Mouse (Mus musculus) heart, embryonic 13.5 days (tissue): Measurements from ENCODE around the gene Mcub. TPM values are rescaled to one million over a fixed set of nuclear protein-coding genes. Genes with fewer than 3 reads are reported as not detected.
A peak's percentile ranks its signal among the peaks of the same experiment; 100 is the strongest.

Experiments used
- ATAC-seq: fragments of 200-750 bp; cut with Nextera tagmentation; 2 replicates; pipeline ENCODE4 v1.8.0; 2017; ENCODE audit warnings: moderate TSS enrichment; ENCODE audit not compliant: insufficient number of reproducible peaks, low FRiP score, low TSS enrichment; ENCODE audit errors: extremely low read depth
- H3K27ac ChIP-seq: fragments of 300-500 bp; sonication (generic); replicated peaks from 2 replicates; pipeline ENCODE4 v1.5.1; 2015; ENCODE audit warnings: moderate library complexity, mild to moderate bottlenecking, inconsistent platforms
- H3K27me3 ChIP-seq: fragments of 300-500 bp; sonication (generic); replicated peaks from 2 replicates; pipeline ENCODE4 v1.6.1; 2015; ENCODE audit warnings: mild to moderate bottlenecking, inconsistent platforms
- H3K36me3 ChIP-seq: fragments of 300-500 bp; sonication (generic); 2 replicates; pipeline ENCODE4 v1.6.1; 2015; ENCODE audit warnings: mild to moderate bottlenecking, inconsistent platforms
- H3K4me1 ChIP-seq: fragments of 300-500 bp; sonication (generic); 2 replicates; pipeline ENCODE4 v1.6.1; 2015; ENCODE audit warnings: inconsistent platforms
- H3K4me2 ChIP-seq: fragments of 300-500 bp; sonication (generic); 2 replicates; pipeline ENCODE4 v1.6.1; 2015; ENCODE audit warnings: inconsistent platforms, mild to moderate bottlenecking, moderate library complexity
- H3K4me3 ChIP-seq: fragments of 300-500 bp; sonication (generic); 2 replicates; pipeline ENCODE4 v1.5.1; 2015; ENCODE audit warnings: moderate library complexity, mild to moderate bottlenecking, inconsistent platforms
- H3K9ac ChIP-seq: fragments of 300-500 bp; sonication (generic); 2 replicates; pipeline ENCODE4 v1.6.1; 2015; ENCODE audit warnings: inconsistent platforms, mild to moderate bottlenecking, moderate library complexity
- H3K9me3 ChIP-seq: fragments of 300-500 bp; sonication (generic); 2 replicates; pipeline ENCODE4 v1.6.1; 2016; ENCODE audit warnings: inconsistent platforms
- WGBS: fragments of 180-500 bp; shearing (Covaris S2); methylation state at CpG from one replicate; pipeline ENCODE4 v1.1.7; 2015; ENCODE audit warnings: mixed read lengths; 5-methylcytosine and 5-hydroxymethylcytosine counted together
- polyA plus RNA-seq: library from polyadenylated mRNA; unstranded; fragments of >200 nt; fragmentation: Nextera tagmentation; extraction: Ambion mirVana; gene quantifications from 2 replicates; pipeline ENCODE4 v1.2.1, GENCODE M21; 2015

Mcub gene
- polyA plus RNA-seq, 1 experiment from 2014 or later: 4.3 TPM

DNA sequence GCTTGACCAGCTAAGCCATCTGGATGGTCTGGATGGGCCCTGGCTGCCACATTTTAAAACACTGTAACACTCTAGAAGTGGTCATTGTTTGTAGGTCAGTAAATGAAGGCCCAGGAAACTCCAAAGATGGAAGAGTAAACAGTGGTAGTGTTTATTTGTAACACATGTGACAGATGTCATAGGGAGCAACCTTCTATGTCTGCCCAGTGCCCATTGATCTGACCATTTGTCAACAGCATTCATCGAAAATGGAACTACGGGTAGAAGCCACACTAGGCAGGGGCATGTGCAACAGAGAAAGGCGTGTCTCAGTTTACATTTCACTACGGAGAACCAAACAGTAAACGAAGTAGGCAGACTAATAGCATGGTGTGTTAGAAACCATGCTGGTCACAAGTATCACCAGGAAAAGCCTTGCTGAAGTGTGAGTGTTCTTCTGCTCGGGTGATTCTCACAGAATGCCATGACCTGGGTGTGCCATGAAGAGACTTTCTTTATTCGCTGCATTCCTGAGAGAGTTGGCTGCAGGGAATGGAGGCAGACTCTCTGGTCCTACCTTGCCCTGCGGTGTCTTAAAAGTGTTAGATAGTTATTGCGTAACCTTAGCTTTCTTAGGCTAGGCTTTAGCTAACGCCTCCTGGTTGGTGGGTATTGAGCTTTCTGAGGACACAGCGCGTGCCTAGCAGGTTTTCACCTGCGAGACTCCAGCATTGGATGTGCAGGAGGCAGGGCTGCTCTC, 82.1 kb downstream of the Mcub start:
- H3K4me2 ChIP-seq: no peak overlapping the region
- no peak overlapping the region for H3K27ac ChIP-seq
- peaks cover 18% of the 10 kb centered on the region for H3K4me1 ChIP-seq
- no peak for ATAC-seq
- no peaks in the 10 kb centered on the region for H3K27me3 ChIP-seq
- H3K9me3 ChIP-seq: no peaks in the 10 kb centered on the region
- WGBS: 80% methylated on average over 13 of the region's 13 CpGs
- H3K36me3 ChIP-seq: peaks cover 32% of the 10 kb centered on the region
- H3K9ac ChIP-seq: no peak overlapping the region
- no peak overlapping the region for H3K4me3 ChIP-seq

DNA sequence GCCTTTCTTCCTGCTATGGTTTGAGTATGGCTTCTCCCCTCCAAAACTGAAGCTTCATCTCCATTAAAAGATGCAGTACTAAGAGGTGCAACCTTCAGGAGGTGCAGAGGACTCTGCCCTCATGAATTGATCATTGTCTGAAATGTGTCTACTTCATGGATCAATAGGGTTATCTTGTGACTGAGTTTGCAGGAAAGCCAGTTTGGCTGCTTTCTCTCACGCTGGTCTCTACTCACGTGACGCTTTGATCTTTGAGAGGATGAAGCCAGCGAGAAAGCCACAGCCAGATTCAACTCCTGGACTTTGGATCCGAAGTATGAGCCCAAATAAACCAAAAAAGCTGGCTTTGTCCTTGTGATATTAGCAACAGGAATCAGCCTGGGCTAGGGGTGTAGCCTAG, 83.6 kb downstream of the Mcub start:
- Histone ChIP-seq H3K27me3 (no peaks in the 10 kb centered on the region), H3K4me2 (no peak overlapping the region), H3K27ac (no peak overlapping the region), H3K9me3 (no peaks in the 10 kb centered on the region), H3K4me1 (peaks cover 24% of the 10 kb centered on the region), H3K36me3 (peaks cover 20% of the 10 kb centered on the region), H3K9ac (no peak overlapping the region), H3K4me3 (no peak overlapping the region)
- ATAC-seq: no peak
- 74% methylated on average over 5 of the region's 5 CpGs for WGBS

DNA sequence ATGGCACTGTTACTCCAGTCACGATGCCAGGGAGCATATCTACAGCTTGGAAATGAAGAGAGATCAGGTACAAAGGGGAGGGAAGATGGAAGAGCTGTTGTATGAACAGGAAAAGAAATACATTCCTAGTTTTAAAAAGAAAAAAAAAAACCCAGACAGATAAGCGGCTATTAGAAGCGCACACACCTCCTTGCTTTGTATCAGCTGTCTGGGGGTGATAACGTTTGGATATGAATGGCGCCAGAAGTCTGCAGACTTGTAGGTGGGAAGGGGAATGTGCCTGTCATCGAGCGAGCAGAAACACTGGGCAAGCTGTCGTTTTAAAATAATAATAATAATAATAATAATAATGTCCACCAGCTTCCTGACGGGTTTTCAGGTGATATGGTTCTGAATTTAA, 84.4 kb downstream of the Mcub start:
- 0 out of 2 replicates have a peak overlapping the region, but pooled peaks have one; percentile 36 for H3K27ac ChIP-seq
- H3K4me2 ChIP-seq: peak overlapping the region; percentile 22; the same call in 1 of the 2 replicates
- peaks cover 11% of the 10 kb centered on the region for H3K36me3 ChIP-seq
- WGBS: 33% methylated on average over 9 of the region's 9 CpGs
- H3K27me3 ChIP-seq: no peaks in the 10 kb centered on the region
- H3K4me1 ChIP-seq: peaks cover 30% of the 10 kb centered on the region
- no peak for ATAC-seq
- no peaks in the 10 kb centered on the region for H3K9me3 ChIP-seq
- H3K4me3 ChIP-seq: no peak overlapping the region
- H3K9ac ChIP-seq: no peak overlapping the region; the same call in 1 of the 2 replicates

DNA sequence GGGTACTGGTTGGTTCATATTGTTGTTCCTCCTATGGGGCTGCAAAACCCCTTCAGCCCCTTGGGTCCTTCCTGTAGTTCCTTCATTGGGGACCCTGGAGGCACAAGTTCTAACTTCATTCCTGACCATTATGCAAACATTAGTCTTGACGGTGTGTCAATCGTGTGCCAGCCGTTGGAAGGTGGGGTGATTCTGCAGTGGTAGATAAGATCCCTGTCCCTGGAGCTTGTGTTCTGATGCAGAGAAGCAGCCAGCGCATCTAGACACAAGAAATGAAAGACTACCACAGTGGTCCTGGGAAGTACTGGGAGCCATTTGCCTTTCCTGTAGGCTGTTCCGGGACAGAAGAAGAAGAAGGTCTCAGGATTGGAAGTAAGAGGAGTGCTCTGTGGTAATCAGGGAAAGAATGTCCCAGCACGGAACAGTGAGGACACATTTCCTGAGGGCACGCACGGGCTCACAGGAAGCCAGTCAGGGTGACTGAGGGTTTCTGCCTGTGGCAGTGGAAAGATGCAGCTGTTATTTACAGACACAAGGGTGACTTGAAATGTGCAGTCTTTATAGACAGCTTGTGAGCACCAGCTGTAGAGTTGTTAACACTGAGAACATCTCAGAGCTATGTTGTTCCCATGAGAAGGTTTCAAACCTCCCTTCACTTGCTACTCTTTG, 88.9 kb downstream of the Mcub start:
- no peak overlapping the region for H3K4me3 ChIP-seq
- no peaks in the 10 kb centered on the region for H3K9me3 ChIP-seq
- WGBS: 49% methylated on average over 8 of the region's 8 CpGs
- peaks cover 34% of the 10 kb centered on the region for H3K4me1 ChIP-seq
- H3K27ac ChIP-seq: 0 out of 2 replicates have a peak overlapping the region, but pooled peaks have one; percentile 6
- peak overlapping the region; percentile 37; the same call in 1 of the 2 replicates for H3K9ac ChIP-seq
- no peaks in the 10 kb centered on the region for H3K36me3 ChIP-seq
- ATAC-seq: no peak
- H3K27me3 ChIP-seq: 0 out of 2 replicates have a peak, but pooled peaks cover 10% of the 10 kb centered on the region
- no peak overlapping the region for H3K4me2 ChIP-seq

DNA sequence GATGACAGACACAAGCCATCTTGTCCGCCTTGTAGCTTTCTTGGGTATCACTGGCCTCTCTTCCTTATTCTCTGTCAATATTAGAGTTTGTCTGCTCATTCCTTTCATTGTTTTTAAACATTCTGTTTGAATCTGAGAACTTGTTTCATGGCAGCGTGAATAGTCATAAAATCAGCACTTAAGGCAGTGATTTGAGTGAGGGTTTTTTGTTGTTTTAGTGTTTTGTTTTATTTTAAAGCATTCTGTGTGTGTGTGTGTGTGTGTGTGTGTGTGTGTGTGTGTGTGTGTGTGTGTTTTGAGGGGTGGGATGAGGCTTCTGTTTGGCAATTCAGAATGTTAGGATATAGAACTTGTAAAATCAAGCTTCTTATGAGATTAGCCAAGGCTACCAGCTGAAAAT, 90.1 kb downstream of the Mcub start:
- Histone ChIP-seq H3K9ac (peak overlapping the region; percentile 89; the same call in 1 of the 2 replicates), H3K27ac (no peak overlapping the region), H3K9me3 (no peaks in the 10 kb centered on the region), H3K4me3 (peak overlapping the region; percentile 76), H3K4me1 (peaks cover 23% of the 10 kb centered on the region), H3K36me3 (no peaks in the 10 kb centered on the region), H3K4me2 (peak overlapping the region; percentile 87), H3K27me3 (0 out of 2 replicates have a peak, but pooled peaks cover 10% of the 10 kb centered on the region)
- no peak for ATAC-seq
- 84% methylated on average over 2 of the region's 2 CpGs for WGBS

DNA sequence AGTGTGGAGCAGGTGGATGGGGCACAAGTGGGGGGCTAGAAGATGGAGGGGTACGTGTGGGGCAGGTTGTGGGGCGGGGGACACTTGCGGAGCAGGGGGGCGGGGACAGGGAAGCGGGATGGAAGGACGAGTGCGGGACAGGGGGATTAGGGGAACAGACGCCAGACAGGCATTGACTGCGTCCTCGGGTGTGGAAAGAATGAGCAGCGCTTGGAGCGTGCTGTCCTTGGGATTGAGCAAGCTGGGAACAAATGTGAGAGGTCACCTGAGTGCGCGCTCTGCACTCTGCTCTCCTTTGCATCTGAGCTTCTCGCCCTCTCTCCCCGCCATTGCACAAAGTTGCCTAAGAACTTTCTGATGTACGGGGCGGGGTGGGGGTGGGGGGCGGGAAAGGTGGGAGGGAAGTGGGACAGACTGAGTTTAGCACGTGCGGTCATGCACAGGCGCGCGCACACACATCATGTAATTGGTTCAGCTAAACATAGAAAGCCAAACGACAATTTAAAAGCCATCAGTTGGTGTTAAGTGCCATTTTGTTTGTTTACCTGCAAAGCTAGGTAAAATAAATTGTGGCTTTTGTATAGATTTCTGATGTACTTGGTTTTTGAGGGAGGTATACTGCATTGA, 90.8 kb downstream of the Mcub start:
- H3K4me1 ChIP-seq: peaks cover 22% of the 10 kb centered on the region
- 0 out of 2 replicates have a peak, but pooled peaks cover 10% of the 10 kb centered on the region for H3K27me3 ChIP-seq
- peak overlapping the region; percentile 87 for H3K4me2 ChIP-seq
- no peak for ATAC-seq
- peak overlapping the region; percentile 76 for H3K4me3 ChIP-seq
- no peaks in the 10 kb centered on the region for H3K9me3 ChIP-seq
- peak overlapping the region; percentile 89 for H3K9ac ChIP-seq
- H3K36me3 ChIP-seq: no peaks in the 10 kb centered on the region
- peak overlapping the region; percentile 83 for H3K27ac ChIP-seq
- 1% methylated on average over 25 of the region's 25 CpGs for WGBS

DNA sequence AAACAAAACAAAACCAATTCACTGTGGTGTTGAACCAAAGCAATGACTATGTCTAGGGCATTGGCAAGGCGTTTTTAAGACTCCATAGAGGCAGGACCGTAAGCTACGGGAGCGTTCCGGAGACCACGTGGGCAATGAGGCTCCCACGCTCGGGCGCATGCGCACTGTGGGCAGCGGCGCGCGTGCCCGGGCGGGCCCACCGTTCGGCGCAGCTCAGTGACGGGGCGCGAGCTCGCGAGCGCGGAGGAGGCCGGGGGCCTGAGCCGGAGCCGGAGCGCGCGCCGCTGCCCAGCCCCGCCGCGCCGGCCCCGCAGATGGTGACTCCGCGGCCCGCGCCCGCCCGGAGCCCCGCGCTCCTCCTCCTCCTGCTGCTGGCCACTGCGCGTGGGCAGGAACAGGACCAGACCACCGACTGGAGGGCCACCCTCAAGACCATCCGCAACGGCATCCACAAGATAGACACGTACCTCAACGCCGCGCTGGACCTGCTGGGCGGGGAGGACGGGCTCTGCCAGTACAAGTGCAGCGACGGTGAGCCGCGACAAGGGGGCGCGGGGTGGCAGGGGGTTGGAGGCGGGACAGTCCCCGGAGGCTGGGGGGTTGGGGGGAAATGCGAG, 91.5 kb downstream of the Mcub start, which contains the start of gene Pla2g12a:
Gene Pla2g12a (plus strand): TSS at position 202 of the 617 bp plus-strand sequence.
- Histone ChIP-seq H3K4me3 (peak within 1 kb of the TSS; percentile 76), H3K9ac (peak within 1 kb of the TSS; percentile 89), H3K27ac (peak within 1 kb of the TSS; percentile 83), H3K36me3 (no peaks in the 10 kb centered on the region), H3K4me2 (peak within 1 kb of the TSS; percentile 87), H3K4me1 (peaks cover 22% of the 10 kb centered on the region), H3K27me3 (0 out of 2 replicates have a peak, but pooled peaks cover 10% of the 10 kb centered on the region), H3K9me3 (no peaks in the 10 kb centered on the region)
- WGBS: under 1% methylated on average over 62 of the region's 66 CpGs
- ATAC-seq: peak; percentile 74

DNA sequence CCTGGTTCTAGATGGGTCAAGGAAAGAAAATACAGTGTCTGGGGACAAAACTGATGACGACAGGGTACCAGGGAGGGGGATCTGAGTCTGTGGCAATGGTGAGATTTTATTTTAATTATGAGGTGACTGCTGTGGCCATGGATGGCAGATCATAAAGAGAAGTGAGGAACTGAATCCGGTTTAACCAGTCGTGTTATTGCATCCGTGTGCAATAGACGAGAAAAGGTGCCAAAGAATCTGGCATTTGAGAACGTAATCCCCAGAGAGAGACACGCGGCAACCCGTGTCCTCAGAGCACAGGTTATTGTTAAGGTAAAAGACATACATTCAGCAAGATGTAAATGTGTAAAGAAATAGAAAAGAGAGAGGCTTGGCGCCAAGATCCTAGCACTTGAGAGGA, 92.7 kb downstream of the Mcub start:
- 88% methylated on average over 10 of the region's 10 CpGs for WGBS
- no peak for ATAC-seq
- H3K36me3 ChIP-seq: no peaks in the 10 kb centered on the region
- H3K9ac ChIP-seq: no peak overlapping the region
- no peak overlapping the region for H3K27ac ChIP-seq
- H3K27me3 ChIP-seq: 0 out of 2 replicates have a peak, but pooled peaks cover 10% of the 10 kb centered on the region
- H3K4me1 ChIP-seq: peaks cover 21% of the 10 kb centered on the region
- no peaks in the 10 kb centered on the region for H3K9me3 ChIP-seq
- H3K4me3 ChIP-seq: no peak overlapping the region
- H3K4me2 ChIP-seq: no peak overlapping the region

Other genes with a start within 250 kb of the Mcub start
- 1.3 TPM in 2 replicates for gene Egf, start 214.9 kb downstream of the Mcub start, polyA plus RNA-seq
- not detected in 2 replicates for gene Lrit3, start 166.2 kb downstream of the Mcub start, polyA plus RNA-seq
- not detected in 2 replicates for gene Rrh, start 147.6 kb downstream of the Mcub start, polyA plus RNA-seq
- 40.7 and 41.5 TPM in 2 replicates for gene Gar1, start 138.8 kb downstream of the Mcub start, polyA plus RNA-seq
- 3.0 and 7.4 TPM in 2 replicates for gene Cfi, start 134.3 kb downstream of the Mcub start, polyA plus RNA-seq
- 54.6 and 61.4 TPM in 2 replicates for gene Pla2g12a, start 91.6 kb downstream of the Mcub start, polyA plus RNA-seq
- 67.6 and 71.5 TPM in 2 replicates for gene Casp6, start 68.8 kb downstream of the Mcub start, polyA plus RNA-seq
- 24.5 and 25.3 TPM in 2 replicates for gene Sec24b, start 91.3 kb upstream of the Mcub start, polyA plus RNA-seq
- gene Col25a1, start 161.3 kb upstream of the Mcub start, polyA plus RNA-seq: 1.9 and 2.0 TPM in 2 replicates